Mouse (Mus musculus) embryo, embryonic 10 days (tissue): ENCODE results near the gene Acsl1.

Experiments
- DNase-seq: peaks from one replicate; pipeline ENCODE4 v3.0.0-alpha.2; 2015; ENCODE audit warnings: low spot score

Gene Acsl1

DNA sequence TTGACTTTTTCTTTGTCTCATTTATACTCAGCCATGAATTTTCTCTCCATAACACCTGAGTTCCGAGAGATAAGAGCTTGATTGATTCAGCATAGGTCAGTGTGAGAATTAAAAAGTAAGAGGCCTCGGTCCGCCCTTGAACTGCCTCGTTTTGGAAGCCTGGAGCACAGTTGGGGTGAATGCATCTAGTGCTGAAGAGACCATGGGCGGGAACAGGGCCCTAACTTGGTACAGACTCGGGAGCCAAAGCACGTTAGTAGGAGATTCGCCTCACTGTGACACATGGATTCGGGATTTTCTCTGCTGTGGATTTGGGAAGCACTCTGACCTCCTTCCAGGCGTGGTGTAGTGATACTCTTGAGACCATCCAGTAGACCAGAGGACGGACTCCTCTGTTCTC is 4.6 kb downstream of the Acsl1 start:
- no peak for DNase-seq

DNA sequence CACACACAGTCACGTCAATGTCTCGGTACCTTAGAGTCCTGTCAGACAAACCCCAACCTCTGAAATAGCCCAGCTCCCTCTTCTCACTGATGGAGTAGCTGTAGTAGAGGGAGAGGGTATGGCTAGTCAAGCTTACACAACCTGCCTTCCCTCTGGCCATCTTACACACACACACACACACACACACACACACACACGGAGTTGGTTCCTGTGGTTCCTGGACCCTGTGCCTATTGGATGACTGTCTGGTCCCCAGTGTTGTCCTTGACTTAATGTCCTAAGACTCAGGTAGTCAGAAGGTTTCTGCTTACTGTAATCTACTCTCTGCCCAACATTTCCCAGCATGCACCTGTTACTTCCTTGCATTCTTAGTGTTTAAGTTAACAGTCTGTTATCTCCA is 5.1 kb downstream of the Acsl1 start:
- no peak for DNase-seq

DNA sequence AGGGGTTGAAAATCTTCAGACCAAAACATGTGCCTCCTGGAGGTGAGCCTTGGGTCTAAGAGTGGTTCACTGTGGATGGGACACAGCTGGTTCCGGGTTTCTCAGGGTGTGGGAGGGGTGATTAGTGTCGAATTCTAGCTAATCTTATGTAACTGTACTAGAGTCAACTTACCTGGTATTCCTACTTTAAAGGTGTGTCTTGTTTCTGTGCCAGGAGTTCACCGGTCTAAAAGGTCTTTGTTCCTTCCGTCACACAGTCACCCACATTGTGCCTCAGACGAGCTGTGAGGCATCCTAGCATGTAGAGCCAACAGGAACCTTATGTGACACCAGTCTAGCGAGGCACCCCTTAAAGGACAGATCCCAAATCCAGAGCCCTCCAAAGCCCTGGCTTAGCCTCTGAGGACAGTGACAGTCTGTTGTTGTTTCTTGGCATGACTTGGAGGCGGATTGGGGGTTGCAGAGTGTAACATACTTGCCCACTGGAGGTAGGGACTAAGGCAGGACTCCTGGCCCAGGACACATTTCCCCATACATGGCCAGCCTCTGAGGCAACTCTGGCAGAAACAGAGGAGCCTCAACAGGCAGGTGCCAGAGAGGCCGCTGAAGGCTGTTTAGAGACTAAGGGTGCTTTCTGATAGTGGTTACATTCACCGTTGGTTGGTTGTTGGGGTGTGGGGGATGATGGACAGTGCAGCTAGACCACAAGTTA is 7.1 kb downstream of the Acsl1 start:
- DNase-seq, result no peak

DNA sequence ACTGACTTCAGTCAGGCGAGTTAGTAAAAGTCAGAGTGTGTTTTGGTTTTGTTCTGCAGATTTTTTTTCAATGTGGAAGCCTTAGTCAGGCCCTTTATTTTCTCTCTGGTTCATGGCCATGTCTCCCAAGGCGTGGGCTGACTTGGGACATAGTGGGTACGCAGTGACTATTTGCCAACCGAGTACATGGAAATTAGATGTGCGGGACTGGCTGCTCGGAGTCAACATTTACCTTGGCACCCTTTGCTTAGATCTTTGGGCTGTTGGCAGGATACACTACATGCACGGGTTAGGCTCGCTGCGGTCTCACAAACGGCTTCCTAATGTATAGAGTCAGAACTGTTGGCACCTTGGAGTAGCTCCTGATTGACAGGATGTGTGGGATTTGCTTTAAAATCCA is 7.9 kb downstream of the Acsl1 start:
- DNase-seq, result no peak

DNA sequence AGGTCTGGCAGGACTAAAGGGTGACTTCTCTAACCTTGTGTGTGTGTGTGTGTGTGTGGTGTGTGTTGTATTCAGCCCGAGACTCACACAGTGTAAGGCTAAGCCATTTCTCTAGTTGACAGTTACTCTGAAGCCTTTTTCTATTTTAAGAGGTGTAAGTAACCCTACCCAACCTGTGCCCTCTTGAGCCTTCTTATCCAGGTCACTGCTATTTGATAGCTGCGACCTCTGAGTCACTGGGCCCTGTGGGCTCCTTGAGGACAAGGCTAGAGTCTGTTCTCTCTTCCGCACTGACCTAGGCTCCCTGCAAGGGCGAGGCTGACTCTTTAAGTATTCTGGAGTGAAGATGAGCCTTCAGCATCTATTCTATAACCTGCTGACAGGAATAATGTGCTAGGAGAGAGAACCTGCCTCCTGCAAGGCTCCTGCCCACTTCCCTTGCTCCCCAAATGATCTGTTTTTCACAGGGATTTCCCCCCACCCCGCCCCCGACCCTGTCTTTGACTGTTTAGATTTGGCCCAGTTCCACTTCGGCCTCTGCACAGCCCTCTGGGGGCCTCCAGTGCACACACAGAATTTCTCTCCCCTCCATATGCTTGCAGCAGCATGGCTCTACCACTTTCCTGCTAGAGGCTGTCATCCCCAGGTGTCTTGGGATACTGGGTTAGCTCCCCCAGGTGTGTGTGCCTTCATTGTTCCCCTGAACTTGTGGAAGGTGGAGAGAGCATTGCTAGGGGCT is 9.1 kb downstream of the Acsl1 start:
- DNase-seq, result no peak

DNA sequence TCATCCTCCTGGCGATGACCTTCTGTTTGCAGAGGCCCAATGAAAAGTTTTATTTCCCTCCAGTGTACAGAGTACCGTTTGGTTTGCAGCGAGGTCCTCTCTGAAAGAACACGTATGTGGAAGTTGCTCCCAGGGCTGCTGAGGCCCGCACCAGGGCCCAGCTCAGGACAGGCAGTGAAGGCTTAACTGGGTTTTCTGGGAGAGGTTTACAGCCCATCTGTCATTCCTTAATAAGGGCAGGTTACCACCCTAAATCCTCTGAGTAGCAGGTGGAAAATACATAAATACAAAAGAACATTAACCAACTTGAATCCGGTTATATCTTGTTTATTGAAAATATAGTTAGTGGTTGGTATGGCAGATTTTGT is 9.7 kb downstream of the Acsl1 start:
- DNase-seq, result no peak

DNA sequence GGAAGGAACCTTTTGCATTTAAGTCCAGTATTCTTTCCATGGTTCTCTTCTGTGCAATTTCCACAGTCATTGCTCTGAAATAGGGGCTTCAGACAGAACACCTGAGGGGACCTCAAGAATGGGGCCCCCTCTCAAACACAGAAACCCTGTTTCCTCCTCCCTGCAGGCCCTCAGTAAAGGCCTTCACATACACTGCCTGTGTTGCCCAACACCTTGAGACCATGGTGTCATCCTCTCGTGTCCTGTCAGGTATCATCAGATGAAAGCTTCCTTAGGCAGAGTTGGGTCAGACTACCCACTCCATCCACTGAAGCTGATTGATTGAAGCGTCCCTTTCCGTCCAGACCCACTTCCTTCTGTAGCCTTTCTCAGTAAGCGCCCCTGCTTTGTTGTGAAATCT is 11.9 kb downstream of the Acsl1 start:
- DNase-seq, result no peak

DNA sequence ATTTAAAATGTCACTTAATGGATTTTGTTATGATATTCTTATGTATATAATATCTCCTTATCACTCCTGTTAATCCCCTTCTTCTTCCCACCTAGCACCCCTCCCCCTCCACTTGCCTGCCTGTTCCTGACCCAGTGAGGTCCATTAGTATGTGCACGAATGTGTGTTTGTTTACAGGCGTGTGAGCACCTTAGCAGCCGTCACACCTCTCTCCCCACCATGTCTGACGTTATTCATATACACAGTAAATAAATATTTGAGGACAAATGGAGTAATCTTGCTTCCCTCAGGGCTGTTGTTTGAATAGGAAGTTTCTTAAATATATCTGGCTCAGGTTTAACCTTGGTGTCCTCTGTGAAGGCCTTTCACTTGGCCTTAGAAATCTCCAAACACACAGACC is 12.4 kb downstream of the Acsl1 start:
- no peak for DNase-seq

DNA sequence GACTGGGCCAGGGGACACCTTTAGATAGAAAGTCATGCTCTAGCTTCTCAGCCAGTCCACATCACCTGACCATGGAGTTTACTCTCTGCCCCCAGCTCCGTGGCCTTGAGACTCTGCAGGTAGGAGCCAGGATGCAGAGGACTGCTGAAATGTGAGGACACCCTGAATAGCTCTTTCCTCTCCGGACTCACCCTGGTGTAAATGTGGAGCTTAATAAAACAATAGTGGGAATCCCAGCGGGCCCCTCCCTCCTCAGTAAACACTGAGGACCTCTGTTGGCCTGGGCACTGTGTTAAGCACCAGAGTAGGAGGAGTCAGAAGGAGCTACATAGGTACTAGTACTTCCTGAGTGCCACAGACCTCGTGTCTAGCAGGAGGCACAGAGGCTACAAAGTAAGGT is 13.2 kb downstream of the Acsl1 start:
- DNase-seq, result no peak

DNA sequence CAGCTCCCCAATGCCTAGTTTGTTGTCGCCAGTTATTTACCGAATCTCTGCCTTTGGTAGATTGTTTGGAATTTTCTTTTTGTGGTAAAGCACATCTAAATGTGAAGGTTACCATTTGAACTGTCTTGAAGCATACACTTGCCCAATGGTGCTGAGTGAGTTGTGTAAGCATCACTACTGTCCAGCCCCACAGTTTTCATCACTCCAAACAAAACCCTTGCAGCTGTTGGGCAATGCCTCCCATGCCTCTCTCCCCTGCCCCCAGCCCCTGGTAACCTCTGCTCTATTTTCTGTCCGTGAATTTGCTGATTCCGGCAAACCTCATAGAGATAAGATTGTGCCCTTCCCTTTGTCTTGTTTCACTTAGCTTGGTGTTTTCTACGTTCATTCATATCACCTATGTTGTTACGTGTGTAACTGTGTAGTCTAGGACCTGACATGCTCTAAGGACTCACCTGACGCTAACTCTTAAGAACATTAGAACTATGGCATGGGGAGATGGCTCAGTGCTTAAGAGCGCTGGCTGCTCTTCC is 14.2 kb downstream of the Acsl1 start:
- no peak for DNase-seq

DNA sequence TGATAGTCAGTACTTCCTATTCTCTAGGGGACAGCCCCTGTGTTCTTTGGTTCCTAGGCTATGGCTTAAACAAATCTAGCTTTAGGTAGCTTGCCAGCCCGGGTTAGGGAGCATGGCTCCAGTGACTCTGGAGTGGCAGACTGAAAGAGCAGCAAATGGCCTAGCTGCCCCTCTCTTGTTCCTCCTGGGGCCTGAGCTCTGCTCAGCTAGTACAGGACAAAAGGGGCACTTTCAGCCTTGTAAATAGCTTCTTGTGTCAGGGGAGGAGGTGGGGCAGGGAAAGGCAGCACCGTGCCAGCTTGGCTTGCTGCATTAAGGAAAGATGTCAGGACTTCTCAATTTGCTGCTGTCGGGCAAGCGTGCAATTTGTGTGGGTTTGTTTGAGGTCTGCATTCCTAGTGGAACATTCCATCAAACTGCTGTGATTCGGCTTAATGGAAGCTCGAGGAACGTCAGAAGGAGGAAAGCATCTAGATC is 17.3 kb downstream of the Acsl1 start:
- DNase-seq, result peak; percentile 39

DNA sequence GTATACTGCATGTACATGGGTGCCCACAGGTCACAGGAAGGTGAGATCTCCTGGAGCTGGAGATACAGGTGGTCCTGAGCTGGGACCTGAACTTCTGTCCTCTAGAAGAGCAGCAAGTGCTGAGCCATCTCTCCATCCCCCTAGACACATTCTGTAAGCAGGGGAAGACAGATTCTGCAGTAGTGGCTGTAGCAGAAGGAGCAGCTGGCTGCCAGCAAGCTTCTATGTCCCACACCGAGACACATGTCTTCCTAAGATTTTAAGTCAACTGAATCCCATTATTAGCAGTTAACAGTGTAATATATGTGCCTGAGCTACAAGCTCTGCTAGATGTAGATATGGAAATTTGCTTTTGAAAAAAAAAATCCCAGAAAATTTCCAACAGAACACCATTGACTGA is 18.4 kb downstream of the Acsl1 start:
- no peak for DNase-seq

DNA sequence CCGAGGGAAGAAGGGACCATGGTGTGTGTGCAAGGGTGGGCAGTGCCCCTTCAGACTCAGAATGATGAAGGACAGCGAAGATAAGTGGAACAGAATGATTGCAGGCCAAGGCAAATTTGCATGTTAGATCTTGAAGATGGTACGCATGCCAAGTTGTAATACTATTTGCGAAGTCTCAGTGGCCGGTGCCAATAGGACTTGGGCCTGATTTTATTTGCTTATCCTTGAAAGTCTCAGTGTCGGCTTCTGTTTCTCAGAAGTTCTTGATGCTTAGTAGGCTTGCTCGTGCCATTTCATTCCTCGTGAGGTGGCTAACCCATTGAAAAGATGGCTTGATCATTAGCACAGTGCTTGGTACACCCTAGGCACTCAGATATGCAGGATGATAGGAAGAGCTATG is 19.4 kb downstream of the Acsl1 start:
- no peak for DNase-seq

DNA sequence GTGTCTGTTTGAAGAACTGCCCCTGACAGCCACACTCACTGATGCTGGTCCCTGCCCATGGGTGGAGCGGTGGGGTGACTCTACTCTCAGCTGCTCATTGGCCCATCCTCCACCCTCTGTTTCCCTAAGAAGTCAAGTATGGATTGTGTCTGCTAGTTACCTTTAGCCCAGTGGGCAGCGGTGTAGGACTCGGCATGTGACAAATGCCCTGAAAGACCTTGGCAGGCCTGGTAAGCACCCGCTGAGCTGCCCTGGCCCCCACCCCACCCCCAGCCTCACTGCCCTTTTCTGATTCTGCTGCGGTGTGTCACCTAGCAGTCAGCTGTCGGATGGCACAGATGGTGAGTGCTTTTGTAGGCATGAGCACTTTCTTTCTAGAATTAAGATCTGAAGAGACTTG is 20.0 kb downstream of the Acsl1 start:
- DNase-seq, result no peak

DNA sequence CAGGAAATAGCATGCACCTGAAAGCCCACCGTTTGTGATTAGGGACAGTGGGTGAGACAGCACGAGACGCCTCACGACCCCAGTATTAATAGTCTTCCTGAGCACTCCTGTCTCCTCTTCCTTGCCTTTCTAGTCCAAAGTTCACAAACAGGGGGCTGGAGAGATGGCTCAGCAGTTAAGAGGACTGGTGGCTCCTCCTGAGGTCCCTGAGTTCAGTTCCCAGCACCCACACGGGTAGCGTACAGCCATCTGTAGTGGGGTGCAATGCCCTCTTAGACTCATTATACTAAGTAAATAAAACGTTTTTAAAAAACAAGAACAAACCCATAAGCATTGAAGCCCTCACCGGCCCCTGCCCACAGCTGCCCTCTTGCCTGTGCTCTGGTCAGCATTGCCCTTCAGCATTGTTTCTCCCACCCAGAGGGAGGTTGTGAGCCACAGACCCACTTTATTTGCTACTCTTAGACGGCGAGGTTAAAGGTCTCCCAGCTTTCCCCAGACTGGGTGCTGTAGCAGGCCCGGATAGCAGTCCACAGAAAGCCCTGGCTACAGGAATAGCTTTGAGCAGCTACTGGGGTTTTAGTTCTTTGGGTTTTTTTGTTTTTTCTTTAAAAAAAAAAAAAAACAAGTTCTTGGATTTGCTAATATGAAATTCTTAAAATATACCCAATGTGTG is 22.8 kb downstream of the Acsl1 start:
- no peak for DNase-seq

DNA sequence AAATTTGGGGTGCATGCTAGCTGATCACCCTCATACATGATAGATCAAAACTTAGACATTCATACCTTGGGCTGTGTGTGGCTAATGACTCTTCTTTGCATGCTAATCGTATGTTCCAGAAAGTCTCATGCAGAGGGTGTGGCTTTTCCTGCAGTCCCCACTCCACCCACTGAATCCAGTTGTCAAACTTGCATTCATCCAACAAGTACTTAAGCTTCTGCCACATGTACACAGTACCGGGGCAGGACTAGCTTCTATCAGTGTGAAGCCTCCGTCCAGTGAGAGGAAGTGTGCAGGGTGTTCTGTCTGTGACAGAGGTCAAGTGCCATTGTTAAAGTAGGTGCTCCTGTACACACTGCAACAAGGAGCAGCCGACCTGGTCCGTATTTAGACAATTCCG is 26.0 kb downstream of the Acsl1 start:
- no peak for DNase-seq

DNA sequence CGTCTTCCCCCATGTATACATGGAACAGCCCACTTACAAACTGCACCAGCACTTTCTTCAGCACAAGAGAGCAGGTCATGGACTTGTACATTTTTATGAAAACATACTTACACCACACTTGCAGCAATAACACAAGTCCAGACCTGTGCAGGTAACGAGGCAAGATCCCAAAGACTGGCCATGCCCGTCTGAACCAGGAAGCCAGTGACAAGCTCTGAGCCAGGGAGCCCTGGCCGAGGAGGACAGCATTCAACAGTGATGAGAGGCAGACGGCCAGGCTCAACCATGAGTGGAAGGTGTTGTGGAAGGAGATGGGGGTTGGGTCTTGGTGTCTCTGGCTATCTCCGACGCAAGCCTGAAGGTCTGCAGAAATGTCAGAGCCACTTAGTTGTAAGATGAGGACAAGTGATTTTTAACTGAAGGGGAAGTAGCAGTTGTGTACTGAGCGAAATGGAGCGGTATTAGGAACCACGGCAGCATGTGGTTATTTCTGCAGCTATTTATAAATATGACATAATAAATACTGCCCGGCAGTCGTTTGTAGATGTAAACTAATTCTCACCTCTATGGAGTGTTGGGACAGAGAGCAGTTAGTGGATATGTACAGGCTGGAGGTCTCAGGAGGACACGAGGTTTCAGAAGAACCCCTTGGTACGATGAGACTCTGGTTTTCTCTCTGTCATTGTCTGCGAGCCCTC is 26.6 kb downstream of the Acsl1 start:
- no peak for DNase-seq

DNA sequence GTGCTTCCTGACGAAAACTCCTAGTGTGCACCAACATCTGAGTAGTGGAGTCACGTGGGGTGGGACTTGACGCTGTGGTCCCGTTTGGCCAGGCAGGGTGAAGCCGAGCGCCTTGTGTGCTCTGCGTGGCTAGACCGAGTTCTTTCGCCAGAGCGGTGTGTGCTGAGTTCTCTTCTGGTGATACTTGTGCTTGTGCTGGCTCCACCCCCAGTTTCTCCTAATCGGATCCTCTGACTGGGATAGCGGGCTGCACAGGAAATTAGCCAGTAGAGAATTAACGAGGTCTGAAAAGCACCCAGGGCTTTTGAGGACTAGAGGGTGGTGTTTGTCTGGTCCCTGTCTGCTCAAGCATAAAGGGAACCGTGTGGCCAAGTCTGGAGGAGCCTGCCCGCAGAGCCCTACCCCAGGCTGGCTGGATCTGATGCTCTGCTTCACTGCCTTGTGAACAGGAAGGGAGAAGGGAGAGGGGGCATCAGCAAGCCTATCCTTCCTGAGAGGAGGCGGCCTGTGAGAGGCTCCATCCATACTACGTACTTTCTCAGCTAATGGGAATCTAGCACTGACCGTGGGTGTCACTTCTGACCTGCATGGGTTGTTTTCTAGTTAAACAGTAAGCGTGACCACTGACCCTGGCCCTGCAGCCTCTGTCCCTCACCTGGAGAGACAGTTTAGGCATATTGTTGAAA is 28.7 kb downstream of the Acsl1 start:
- DNase-seq, result no peak

DNA sequence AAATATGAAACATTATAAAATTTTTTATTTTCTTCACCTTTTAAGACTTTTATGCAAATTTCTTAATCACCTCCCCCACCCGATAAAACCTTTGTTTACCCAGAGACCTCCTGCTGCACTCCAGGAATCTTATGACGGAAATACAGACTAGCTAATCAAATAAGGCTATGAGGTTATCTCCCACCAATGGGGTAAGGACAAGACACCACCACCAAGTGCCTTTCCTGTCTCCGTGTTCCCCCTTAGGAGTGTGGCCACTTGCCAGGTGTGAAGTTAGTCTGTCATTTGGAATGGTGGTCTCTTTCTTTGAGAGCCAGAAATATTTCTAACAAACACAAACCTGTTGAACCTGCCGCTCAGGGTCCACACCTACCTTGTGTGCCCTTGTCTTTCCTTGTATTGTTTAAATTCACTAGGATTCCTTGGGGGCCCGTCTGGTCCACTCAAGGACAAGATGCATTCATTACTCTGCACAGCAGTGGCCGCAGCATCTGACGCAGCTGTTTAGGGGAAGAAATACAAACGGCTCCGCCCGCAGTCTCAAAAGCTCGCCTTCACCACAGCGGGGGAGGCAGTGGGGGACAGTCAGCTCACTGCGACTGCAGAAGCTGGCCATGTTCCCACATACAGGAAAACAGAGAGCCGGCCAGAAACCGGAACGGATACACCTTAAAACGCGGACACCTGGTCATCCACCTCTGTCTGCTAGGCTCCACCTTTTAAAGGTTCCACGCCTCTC is 31.7 kb downstream of the Acsl1 start:
- DNase-seq, result no peak

DNA sequence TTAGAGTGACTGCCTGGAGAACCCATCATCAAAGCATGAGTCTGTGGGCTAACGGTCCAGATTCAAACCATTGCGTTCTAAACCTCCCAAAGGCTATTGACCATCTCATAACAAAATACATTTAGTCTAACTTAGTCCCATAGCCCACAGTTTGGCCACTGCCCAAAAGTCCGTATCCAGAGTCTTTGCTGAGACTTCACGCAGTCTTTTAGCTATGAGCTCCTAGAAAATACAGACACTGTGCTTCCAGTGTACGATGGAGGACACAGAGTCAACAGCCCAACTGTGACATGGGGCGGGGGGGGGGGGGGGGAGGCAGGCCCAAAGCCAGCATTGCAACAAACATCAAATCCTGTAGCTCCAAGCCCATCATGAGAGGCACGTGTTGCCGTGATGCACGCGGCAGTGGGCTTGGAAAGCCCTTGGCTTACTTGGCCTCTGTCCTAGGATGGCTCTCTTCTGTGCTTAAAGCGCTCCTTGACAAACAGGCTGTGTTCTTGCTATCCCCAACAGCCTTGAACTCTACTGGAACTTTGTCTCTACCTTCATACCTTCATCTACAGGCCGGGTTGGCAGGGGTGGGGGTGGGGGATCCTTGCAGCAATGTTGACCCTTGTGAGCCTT is 32.3 kb downstream of the Acsl1 start:
- no peak for DNase-seq

DNA sequence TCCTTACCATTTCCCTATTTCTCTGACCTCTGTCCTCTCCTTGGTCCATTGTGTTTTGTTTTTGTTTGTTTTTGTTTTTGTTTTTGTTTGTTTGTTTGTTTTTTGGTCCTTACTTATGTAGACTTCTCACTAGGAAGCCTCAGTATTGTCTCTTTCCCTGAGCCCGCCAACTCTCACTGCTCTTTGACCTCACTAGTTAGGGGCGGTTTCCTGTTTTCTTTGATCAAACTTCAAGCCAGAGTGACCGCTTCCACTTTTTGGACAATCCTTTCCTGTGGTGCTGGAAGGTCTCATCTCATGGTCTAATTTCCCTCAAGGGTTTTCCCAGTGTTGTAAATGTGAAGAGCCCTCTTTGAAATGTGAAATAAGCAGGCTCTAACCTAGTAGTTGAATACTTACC is 33.4 kb downstream of the Acsl1 start:
- peak; percentile 20 for DNase-seq
